Mouse (Mus musculus) liver, embryonic 14.5 days (tissue): ENCODE results near the gene Nkg7. TPM values are rescaled to one million over a fixed set of nuclear protein-coding genes. Genes with fewer than 3 reads are reported as not detected.

Experiments
- ATAC-seq: fragments of 200-750 bp; cut with Nextera tagmentation; 2 replicates; pipeline ENCODE4 v1.8.0; 2017; ENCODE audit warnings: moderate number of reproducible peaks, mild to moderate bottlenecking, moderate library complexity; ENCODE audit not compliant: insufficient read depth
- DNase-seq, 3 experiments: peaks; one replicate each; pipeline ENCODE4 v3.0.0-alpha.2; 2012 to 2013; ENCODE audit warnings: low read depth in 3 of 3, low spot score in 3 of 3
- H3K27ac ChIP-seq: fragments of 300-500 bp; sonication (generic); 2 replicates; pipeline ENCODE4 v1.5.1; 2014; ENCODE audit warnings: moderate library complexity, mild to moderate bottlenecking, control low read depth, inconsistent platforms
- H3K27me3 ChIP-seq: fragments of 300-500 bp; sonication (generic); 2 replicates; pipeline ENCODE4 v1.6.1; 2014; ENCODE audit warnings: mild to moderate bottlenecking, low read length, moderate library complexity; ENCODE audit not compliant: control insufficient read depth, insufficient read depth
- H3K36me3 ChIP-seq: fragments of 300-500 bp; sonication (generic); replicated peaks from 2 replicates; pipeline ENCODE4 v1.6.1; 2014; ENCODE audit warnings: low read depth; ENCODE audit not compliant: control insufficient read depth, insufficient read depth
- H3K4me1 ChIP-seq, 2 experiments: fragments of 200-500 bp in 1 of 2; fragments of 300-500 bp in 1 of 2; sonication (generic) in 1 of 2; replicated peaks; 2 replicates each; pipeline ENCODE4 v1.6.1; 2012 to 2014; ENCODE audit warnings: antibody characterized with exemption in 1 of 2, inconsistent platforms in 1 of 2, low read length in 1 of 2; ENCODE audit not compliant: control insufficient read depth in 2 of 2, insufficient read depth in 2 of 2
- H3K4me2 ChIP-seq: fragments of 300-500 bp; sonication (generic); 2 replicates; pipeline ENCODE4 v1.6.1; 2014; ENCODE audit warnings: low read depth, mild to moderate bottlenecking, control low read depth, moderate library complexity
- H3K4me3 ChIP-seq, 2 experiments: fragments of 200-500 bp in 1 of 2; fragments of 300-500 bp in 1 of 2; sonication (generic) in 1 of 2; 2 replicates each; pipeline ENCODE4 v1.5.1; 2012 to 2014; ENCODE audit warnings: low read depth in 2 of 2, low read length in 2 of 2, mild to moderate bottlenecking in 2 of 2, control low read depth in 1 of 2, inconsistent platforms in 1 of 2, moderate library complexity in 1 of 2; ENCODE audit not compliant: insufficient read depth in 1 of 2
- H3K9ac ChIP-seq: fragments of 300-500 bp; sonication (generic); replicated peaks from 2 replicates; pipeline ENCODE4 v1.6.1; 2014; ENCODE audit warnings: mild to moderate bottlenecking, control low read depth, moderate library complexity
- H3K9me3 ChIP-seq: fragments of 300-500 bp; sonication (generic); 2 replicates; pipeline ENCODE4 v1.6.1; 2016; ENCODE audit warnings: low read length, mixed read lengths; ENCODE audit not compliant: control insufficient read depth
- CTCF ChIP-seq: IDR thresholded peaks from 2 replicates; pipeline ENCODE4 v1.5.1; 2016; ENCODE audit warnings: antibody characterized with exemption, low read depth, control low read depth
- EP300 ChIP-seq: IDR thresholded peaks from 2 replicates; pipeline ENCODE4 v1.6.1; 2016; ENCODE audit warnings: antibody characterized with exemption, low read depth
- WGBS: fragments of 180-500 bp; shearing (Covaris S2); extraction: QIAGEN DNeasy Blood & Tissue Kit; methylation state at CpG from one replicate; pipeline ENCODE4 v1.1.7; 2014; ENCODE audit not compliant: insufficient replicate concordance; 5-methylcytosine and 5-hydroxymethylcytosine counted together
- polyA plus RNA-seq, 2 experiments: library from polyadenylated mRNA; depleted of rRNA in 1 of 2; stranded (reverse) in 1 of 2; unstranded in 1 of 2; fragments of >200 nt; fragmentation: Nextera tagmentation in 1 of 2; extraction: Ambion mirVana in 1 of 2; gene quantifications; 2 replicates each; pipeline versions ENCODE4 v1.2.1 to v1.2.3; 2012 to 2014

Nkg7 gene
- polyA plus RNA-seq, 2 experiments = 3.1 to 13.2 TPM

GRCm38 (mm10) chr7:43452609-43453008 is 15.7 kb downstream of the Nkg7 start:
- Histone ChIP-seq H3K27ac (no peak overlapping the region), H3K36me3 (peaks cover 2% of the 10 kb centered on the region; the same call in 1 of the 2 replicates), H3K4me2 (no peak overlapping the region), H3K9me3 (no peaks in the 10 kb centered on the region), H3K27me3 (no peaks in the 10 kb centered on the region), H3K4me1 (peaks cover 0 to 4% of the 10 kb centered on the region in 2 experiments; a peak in 1 of 4 replicates), H3K9ac (no peak overlapping the region), H3K4me3 (no peak overlapping the region)
- ATAC-seq (peak; percentile 28; the same call in 1 of the 2 replicates), DNase-seq (no peak)
- whole genome bisulfite sequencing = 32% methylated on average over 4 of the region's 4 CpGs
- TF ChIP-seq EP300 (no peak), CTCF (peak; percentile 57)

GRCm38 (mm10) chr7:43453599-43454355 is 16.9 kb downstream of the Nkg7 start:
- no peaks in the 10 kb centered on the region for H3K27me3 ChIP-seq
- DNase-seq (no peak), ATAC-seq (no peak)
- H3K9me3 ChIP-seq = no peaks in the 10 kb centered on the region
- TF ChIP-seq EP300 (no peak), CTCF (no peak)
- H3K4me3 ChIP-seq = no peak overlapping the region
- H3K36me3 ChIP-seq = peaks cover 2% of the 10 kb centered on the region; the same call in 1 of the 2 replicates
- H3K27ac ChIP-seq = no peak overlapping the region
- 68% methylated on average over 14 of the region's 14 CpGs for WGBS
- H3K4me2 ChIP-seq = no peak overlapping the region
- peaks cover 0 to 2% of the 10 kb centered on the region in 2 experiments; a peak in 1 of 4 replicates for H3K4me1 ChIP-seq
- H3K9ac ChIP-seq = no peak overlapping the region

GRCm38 (mm10) chr7:43454371-43454770 is 17.5 kb downstream of the Nkg7 start:
- no peak for TF ChIP-seq CTCF
- no peak for TF ChIP-seq EP300
- Histone ChIP-seq H3K27ac (no peak overlapping the region), H3K9ac (no peak overlapping the region), H3K9me3 (no peaks in the 10 kb centered on the region), H3K27me3 (no peaks in the 10 kb centered on the region), H3K4me3 (no peak overlapping the region), H3K36me3 (peaks cover 2% of the 10 kb centered on the region; the same call in 1 of the 2 replicates), H3K4me2 (no peak overlapping the region), H3K4me1 (no peaks in the 10 kb centered on the region; a peak in 1 of 4 replicates)
- 57% methylated on average over 6 of the region's 6 CpGs for WGBS
- no peak for DNase-seq
- no peak for ATAC-seq

GRCm38 (mm10) chr7:43462851-43463250 is 26.0 kb downstream of the Nkg7 start, which contains the start of gene Vsig10l:
Gene Vsig10l, plus strand, starts transcription at chr7:43463151.
- ATAC-seq (no peak), DNase-seq (no peak)
- TF ChIP-seq CTCF = no peak
- TF ChIP-seq EP300 = no peak
- 50% methylated on average over 4 of the region's 4 CpGs for WGBS
- H3K27ac ChIP-seq = no peak within 1 kb of the TSS
- H3K9me3 ChIP-seq = no peaks in the 10 kb centered on the region
- H3K4me1 ChIP-seq = peaks cover 5 to 8% of the 10 kb centered on the region in 2 experiments; a peak in 2 of 4 replicates
- no peaks in the 10 kb centered on the region for H3K27me3 ChIP-seq
- no peaks in the 10 kb centered on the region for H3K36me3 ChIP-seq
- H3K4me3 ChIP-seq = no peak within 1 kb of the TSS
- H3K9ac ChIP-seq = no peak within 1 kb of the TSS
- H3K4me2 ChIP-seq = no peak within 1 kb of the TSS

- Histone ChIP-seq H3K27me3 (no peaks in the 10 kb centered on the region), H3K9me3 (no peaks in the 10 kb centered on the region), H3K4me2 (no peak overlapping the region), H3K4me1 (peaks cover 5 to 8% of the 10 kb centered on the region in 2 experiments; a peak in 2 of 4 replicates), H3K9ac (no peak overlapping the region), H3K36me3 (no peaks in the 10 kb centered on the region), H3K4me3 (no peak overlapping the region), H3K27ac (no peak overlapping the region)
- WGBS = 65% methylated on average over 7 of the region's 7 CpGs
- DNase-seq (no peak), ATAC-seq (no peak)
- TF ChIP-seq CTCF = no peak
Measured at GRCm38 (mm10) chr7:43463976-43464375, 27.1 kb downstream of the Nkg7 start.
